Mouse (Mus musculus) ES-Bruce4 (cell line): ENCODE measurements around the gene Srl.

Experiments
- CTCF ChIP-seq: IDR thresholded peaks from one replicate; pipeline ENCODE4 v1.8.1; 2011; ENCODE audit warnings: low read depth, low read length
- EP300 ChIP-seq: IDR thresholded peaks from 2 replicates; pipeline ENCODE4 v1.6.1; 2011; ENCODE audit warnings: low read depth, low read length; ENCODE audit not compliant: insufficient read depth
- POLR2A ChIP-seq: IDR thresholded peaks from one replicate; pipeline ENCODE4 v1.8.1; 2011; ENCODE audit warnings: low read length; ENCODE audit not compliant: insufficient read depth

- TF ChIP-seq CTCF (no peak), POLR2A (no peak), EP300 (no peak)
Observed at GRCm38 (mm10) chr16:4503495-4503894, 38.1 kb downstream of the Srl start.
